Mouse (Mus musculus) heart, adult 2 months (tissue): ENCODE data around the gene Cdc34b.

Experiments
- CTCF ChIP-seq: fragments of 200-600 bp; IDR thresholded peaks from 2 replicates; pipeline ENCODE4 v1.8.1; 2022; ENCODE audit warnings: antibody characterized with exemption, mild to moderate bottlenecking, moderate library complexity
- EP300 ChIP-seq: fragments of 200-500 bp; IDR thresholded peaks from 2 replicates; pipeline ENCODE4 v1.6.1; 2011; ENCODE audit warnings: low read depth, low read length, control low read depth; ENCODE audit not compliant: insufficient read depth

GRCm38 (mm10) chr11:94731229-94731628 lies 10.4 kb upstream of the Cdc34b start:
- no peak for TF ChIP-seq EP300
- no peak for TF ChIP-seq CTCF
